Mouse (Mus musculus) heart, embryonic 16.5 days (tissue): ENCODE results near the gene Enpp4. TPM values are rescaled to one million over a fixed set of nuclear protein-coding genes. Genes with fewer than 3 reads are reported as not detected.

Experiments used
- ATAC-seq: fragments of 200-750 bp; cut with Nextera tagmentation; replicated peaks from 2 replicates; pipeline ENCODE4 v1.8.0; 2017; ENCODE audit warnings: moderate number of reproducible peaks; ENCODE audit not compliant: insufficient read depth, low FRiP score; ENCODE audit errors: extremely low read depth
- H3K27ac ChIP-seq: fragments of 300-500 bp; sonication (generic); 2 replicates; pipeline ENCODE4 v1.5.1; 2014; ENCODE audit warnings: mild to moderate bottlenecking, low read length, control low read depth, moderate library complexity
- H3K27me3 ChIP-seq: fragments of 300-500 bp; sonication (generic); 2 replicates; pipeline ENCODE4 v1.6.1; 2014; ENCODE audit warnings: low read length, mixed read lengths; ENCODE audit not compliant: control insufficient read depth, insufficient read depth
- H3K36me3 ChIP-seq: fragments of 300-500 bp; sonication (generic); 2 replicates; pipeline ENCODE4 v1.6.1; 2014; ENCODE audit not compliant: control insufficient read depth, insufficient read depth
- H3K4me1 ChIP-seq: fragments of 300-500 bp; sonication (generic); 2 replicates; pipeline ENCODE4 v1.6.1; 2014; ENCODE audit warnings: low read length, mixed read lengths; ENCODE audit not compliant: control insufficient read depth, insufficient read depth
- H3K4me2 ChIP-seq: fragments of 300-500 bp; sonication (generic); 2 replicates; pipeline ENCODE4 v1.6.1; 2014; ENCODE audit warnings: low read depth, mild to moderate bottlenecking, control low read depth, low read length
- H3K4me3 ChIP-seq: fragments of 300-500 bp; sonication (generic); 2 replicates; pipeline ENCODE4 v1.5.1; 2014; ENCODE audit warnings: mild to moderate bottlenecking, control low read depth, low read length
- H3K9ac ChIP-seq: fragments of 300-500 bp; sonication (generic); 2 replicates; pipeline ENCODE4 v1.6.1; 2014; ENCODE audit warnings: low read length, control low read depth
- H3K9me3 ChIP-seq: fragments of 300-500 bp; sonication (generic); replicated peaks from 2 replicates; pipeline ENCODE4 v1.6.1; 2016; ENCODE audit warnings: low read length; ENCODE audit not compliant: control insufficient read depth
- WGBS: fragments of 180-500 bp; shearing (Covaris S2); extraction: QIAGEN DNeasy Blood & Tissue Kit; methylation state at CpG from one replicate; pipeline ENCODE4 v1.1.7; 2014; 5-methylcytosine and 5-hydroxymethylcytosine counted together
- polyA plus RNA-seq: library from polyadenylated mRNA; unstranded; fragments of >200 nt; fragmentation: Nextera tagmentation; extraction: Ambion mirVana; gene quantifications from 2 replicates; pipeline ENCODE4 v1.2.1, GENCODE M21; 2015

Gene Enpp4
- polyA plus RNA-seq, 1 experiment from 2014 or later = 11.0 TPM

DNA sequence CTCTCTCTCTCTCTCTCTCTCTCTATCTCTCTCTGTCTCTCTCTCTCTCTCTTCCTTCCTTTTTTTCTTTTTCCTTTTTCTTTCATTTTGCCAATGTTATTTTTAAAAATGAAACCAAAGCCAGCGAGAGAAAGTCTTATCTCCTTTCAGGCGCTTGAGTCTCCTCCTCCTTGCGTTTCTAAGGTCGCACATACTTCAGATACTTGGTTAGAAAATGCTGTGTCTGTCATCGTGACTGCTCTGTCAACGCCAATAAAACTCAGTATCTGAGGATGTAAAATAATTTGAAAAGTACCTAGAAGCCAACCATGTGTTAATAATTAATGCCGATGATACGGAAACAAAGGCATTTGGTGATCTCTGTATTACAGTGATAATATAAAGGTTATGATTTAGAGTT is 30.4 kb upstream of the Enpp4 start:
- no peak overlapping the region for H3K9ac ChIP-seq
- peak overlapping the region; percentile 60 for H3K4me2 ChIP-seq
- H3K9me3 ChIP-seq = no peaks in the 10 kb centered on the region
- no peaks in the 10 kb centered on the region for H3K36me3 ChIP-seq
- no peak overlapping the region for H3K27ac ChIP-seq
- H3K4me1 ChIP-seq = peaks cover 11% of the 10 kb centered on the region
- H3K27me3 ChIP-seq = peaks cover 13% of the 10 kb centered on the region
- no peak for ATAC-seq
- peak overlapping the region; percentile 41 for H3K4me3 ChIP-seq
- WGBS = 23% methylated on average over 8 of the region's 8 CpGs

DNA sequence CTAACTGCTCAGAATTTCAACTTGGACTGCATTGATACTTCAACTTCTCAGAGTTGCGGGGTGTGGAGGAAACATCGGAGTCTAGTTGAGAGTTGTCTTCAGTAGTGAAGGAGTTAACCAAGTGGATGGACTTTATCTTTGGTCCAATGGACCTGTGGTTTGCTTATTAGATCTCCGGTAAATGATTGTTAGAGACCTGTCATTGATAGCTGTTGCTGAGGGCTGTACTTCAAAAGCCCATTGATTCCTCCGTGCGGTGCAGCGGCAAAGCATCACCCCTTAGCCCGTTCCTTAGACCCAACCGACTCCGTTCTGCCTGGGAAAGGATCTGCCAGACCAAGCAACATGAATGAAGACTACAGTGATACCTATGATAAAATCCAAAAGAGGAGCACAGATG is 28.9 kb upstream of the Enpp4 start:
- no peak overlapping the region for H3K4me2 ChIP-seq
- no peaks in the 10 kb centered on the region for H3K36me3 ChIP-seq
- H3K9me3 ChIP-seq = no peaks in the 10 kb centered on the region
- no peak for ATAC-seq
- H3K27ac ChIP-seq = no peak overlapping the region
- H3K27me3 ChIP-seq = peaks cover 13% of the 10 kb centered on the region
- WGBS = 81% methylated on average over 9 of the region's 9 CpGs
- H3K9ac ChIP-seq = no peak overlapping the region
- peaks cover 11% of the 10 kb centered on the region for H3K4me1 ChIP-seq
- no peak overlapping the region for H3K4me3 ChIP-seq

GRCm38 (mm10) chr17:44134106-44134505 is 28.5 kb upstream of the Enpp4 start:
- Histone ChIP-seq H3K27ac (no peak overlapping the region), H3K4me1 (peaks cover 11% of the 10 kb centered on the region), H3K36me3 (no peaks in the 10 kb centered on the region), H3K9ac (no peak overlapping the region), H3K4me3 (no peak overlapping the region), H3K27me3 (peaks cover 13% of the 10 kb centered on the region), H3K9me3 (no peaks in the 10 kb centered on the region), H3K4me2 (no peak overlapping the region)
- 44% methylated on average over 6 of the region's 6 CpGs for WGBS
- no peak for ATAC-seq

GRCm38 (mm10) chr17:44130429-44130828 is 24.8 kb upstream of the Enpp4 start:
- no peak overlapping the region for H3K9ac ChIP-seq
- H3K36me3 ChIP-seq = no peaks in the 10 kb centered on the region
- H3K27me3 ChIP-seq = peaks cover 13% of the 10 kb centered on the region
- H3K9me3 ChIP-seq = peaks cover 4% of the 10 kb centered on the region
- no peak overlapping the region for H3K4me3 ChIP-seq
- ATAC-seq = no peak
- WGBS = 9% methylated on average over 7 of the region's 7 CpGs
- no peak overlapping the region for H3K4me2 ChIP-seq
- no peak overlapping the region for H3K27ac ChIP-seq
- peaks cover 1% of the 10 kb centered on the region for H3K4me1 ChIP-seq

GRCm38 (mm10) chr17:44129092-44129750 is 23.6 kb upstream of the Enpp4 start:
- H3K9ac ChIP-seq = no peak overlapping the region
- H3K27ac ChIP-seq = no peak overlapping the region
- no peak overlapping the region for H3K4me3 ChIP-seq
- H3K4me2 ChIP-seq = no peak overlapping the region
- 70% methylated on average over 13 of the region's 13 CpGs for WGBS
- H3K4me1 ChIP-seq = no peaks in the 10 kb centered on the region
- ATAC-seq = no peak
- peaks cover 4% of the 10 kb centered on the region for H3K9me3 ChIP-seq
- peaks cover 7% of the 10 kb centered on the region; the same call in 1 of the 2 replicates for H3K27me3 ChIP-seq
- no peaks in the 10 kb centered on the region for H3K36me3 ChIP-seq

DNA sequence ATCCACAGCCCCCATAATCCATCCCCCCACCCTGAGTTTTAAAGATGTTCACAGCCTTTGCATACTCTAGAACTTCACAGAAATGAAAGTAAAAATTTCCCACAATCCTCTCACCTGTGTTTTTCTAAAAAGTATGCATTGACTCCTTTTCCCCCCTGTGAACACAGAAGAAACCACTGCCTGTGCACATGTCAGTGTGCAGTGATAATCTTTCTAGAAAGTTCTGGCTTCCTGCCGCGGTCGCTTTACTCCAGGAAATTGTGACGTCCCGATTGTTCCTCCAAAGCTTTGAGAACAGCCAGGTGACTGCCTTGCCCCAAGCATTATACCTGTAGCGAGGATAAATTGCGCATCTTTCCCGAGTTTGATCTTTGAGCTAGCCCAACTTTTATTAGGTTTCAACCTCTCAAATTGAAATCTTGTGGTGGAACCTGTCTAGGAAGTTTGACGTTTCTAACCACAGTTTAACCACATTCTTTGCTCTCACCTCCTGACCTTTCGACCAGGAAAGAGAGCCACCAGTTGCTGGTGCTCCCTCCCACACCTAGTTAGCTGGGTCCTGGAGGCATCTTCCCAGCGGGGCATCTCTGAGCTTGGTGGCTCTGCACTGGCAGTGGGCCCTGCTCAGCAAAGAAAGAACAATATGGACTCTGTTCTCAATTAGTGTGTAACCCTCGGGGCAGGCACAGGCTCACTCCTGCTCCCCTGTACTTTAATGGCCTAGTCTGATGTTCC is 15.9 kb upstream of the Enpp4 start:
- WGBS = 69% methylated on average over 12 of the region's 12 CpGs
- H3K4me1 ChIP-seq = peaks cover 4% of the 10 kb centered on the region; the same call in 1 of the 2 replicates
- H3K9me3 ChIP-seq = no peaks in the 10 kb centered on the region
- ATAC-seq = no peak
- H3K9ac ChIP-seq = no peak overlapping the region
- H3K27ac ChIP-seq = no peak overlapping the region
- no peak overlapping the region for H3K4me3 ChIP-seq
- H3K27me3 ChIP-seq = no peaks in the 10 kb centered on the region
- H3K36me3 ChIP-seq = no peaks in the 10 kb centered on the region
- H3K4me2 ChIP-seq = no peak overlapping the region

DNA sequence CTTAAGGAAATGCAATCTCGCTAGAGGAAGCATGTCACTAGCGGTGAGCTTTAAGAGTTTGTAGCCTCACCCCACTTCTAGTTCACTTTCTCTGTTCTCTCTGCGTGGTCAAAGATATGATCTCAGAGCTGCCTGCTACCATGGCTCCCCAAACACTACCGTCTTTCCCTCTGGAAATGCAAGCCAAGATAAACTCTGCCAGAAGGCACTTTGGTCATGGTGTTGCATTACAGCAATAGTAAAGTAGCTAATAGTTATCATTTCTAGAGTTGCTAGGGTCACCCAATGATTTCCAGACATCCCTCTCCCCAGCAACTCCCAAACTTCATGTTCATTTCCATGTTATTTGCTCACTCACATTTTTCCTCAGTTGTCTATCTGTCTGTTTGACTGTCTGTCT is 12.6 kb upstream of the Enpp4 start:
- peaks cover 4% of the 10 kb centered on the region; the same call in 1 of the 2 replicates for H3K4me1 ChIP-seq
- no peak overlapping the region for H3K4me3 ChIP-seq
- H3K27me3 ChIP-seq = no peaks in the 10 kb centered on the region
- no peaks in the 10 kb centered on the region for H3K9me3 ChIP-seq
- no peak for ATAC-seq
- no peaks in the 10 kb centered on the region for H3K36me3 ChIP-seq
- H3K27ac ChIP-seq = no peak overlapping the region
- H3K4me2 ChIP-seq = no peak overlapping the region
- WGBS = 62% methylated on average over 4 of the region's 4 CpGs
- no peak overlapping the region for H3K9ac ChIP-seq

- H3K27me3 ChIP-seq = no peaks in the 10 kb centered on the region
- H3K4me2 ChIP-seq = no peak overlapping the region
- no peak overlapping the region for H3K4me3 ChIP-seq
- H3K4me1 ChIP-seq = peaks cover 4% of the 10 kb centered on the region; the same call in 1 of the 2 replicates
- H3K9ac ChIP-seq = no peak overlapping the region
- no peaks in the 10 kb centered on the region for H3K36me3 ChIP-seq
- no peak for ATAC-seq
- H3K27ac ChIP-seq = no peak overlapping the region
- H3K9me3 ChIP-seq = no peaks in the 10 kb centered on the region
- WGBS = 76% methylated on average over 2 of the region's 2 CpGs
Measured at GRCm38 (mm10) chr17:44117721-44118120, 12.1 kb upstream of the Enpp4 start.

DNA sequence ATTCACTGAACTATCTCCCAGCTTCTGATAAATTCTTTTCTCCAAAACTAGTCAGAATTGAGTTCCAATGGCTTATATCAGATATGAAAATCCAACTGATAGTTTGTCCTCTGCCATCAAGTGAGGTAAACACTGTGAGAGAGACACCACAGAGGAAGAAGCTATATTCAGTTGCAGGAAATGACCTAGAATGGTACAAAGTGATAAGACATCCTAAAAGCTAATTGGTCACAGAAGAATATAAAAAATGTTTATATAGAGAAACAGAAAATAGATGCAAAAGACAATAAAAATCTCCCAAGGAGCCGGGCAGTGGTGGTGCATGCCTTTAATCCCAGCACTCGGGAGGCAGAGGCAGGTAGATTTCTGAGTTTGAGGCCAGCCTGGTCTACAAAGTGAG is 11.0 kb upstream of the Enpp4 start:
- Histone ChIP-seq H3K9me3 (no peaks in the 10 kb centered on the region), H3K9ac (no peak overlapping the region), H3K4me3 (no peak overlapping the region), H3K4me2 (no peak overlapping the region), H3K4me1 (peaks cover 4% of the 10 kb centered on the region; the same call in 1 of the 2 replicates), H3K27ac (no peak overlapping the region), H3K36me3 (no peaks in the 10 kb centered on the region), H3K27me3 (no peaks in the 10 kb centered on the region)
- 64% methylated on average over 2 of the region's 2 CpGs for WGBS
- ATAC-seq = no peak
